Mouse (Mus musculus) v-Abl transformed pro-B cells (cell line): ENCODE measurements around the gene Myb.

Experiments
- in situ Hi-C, 2 experiments: fragments of 400-800 bp; cut with MboI; formaldehyde crosslinking; loops; one replicate each; pipeline ENCODE4 v1.15.1; 2025; ENCODE audit not compliant: unreplicated experiment in 2 of 2

Myb gene

DNA sequence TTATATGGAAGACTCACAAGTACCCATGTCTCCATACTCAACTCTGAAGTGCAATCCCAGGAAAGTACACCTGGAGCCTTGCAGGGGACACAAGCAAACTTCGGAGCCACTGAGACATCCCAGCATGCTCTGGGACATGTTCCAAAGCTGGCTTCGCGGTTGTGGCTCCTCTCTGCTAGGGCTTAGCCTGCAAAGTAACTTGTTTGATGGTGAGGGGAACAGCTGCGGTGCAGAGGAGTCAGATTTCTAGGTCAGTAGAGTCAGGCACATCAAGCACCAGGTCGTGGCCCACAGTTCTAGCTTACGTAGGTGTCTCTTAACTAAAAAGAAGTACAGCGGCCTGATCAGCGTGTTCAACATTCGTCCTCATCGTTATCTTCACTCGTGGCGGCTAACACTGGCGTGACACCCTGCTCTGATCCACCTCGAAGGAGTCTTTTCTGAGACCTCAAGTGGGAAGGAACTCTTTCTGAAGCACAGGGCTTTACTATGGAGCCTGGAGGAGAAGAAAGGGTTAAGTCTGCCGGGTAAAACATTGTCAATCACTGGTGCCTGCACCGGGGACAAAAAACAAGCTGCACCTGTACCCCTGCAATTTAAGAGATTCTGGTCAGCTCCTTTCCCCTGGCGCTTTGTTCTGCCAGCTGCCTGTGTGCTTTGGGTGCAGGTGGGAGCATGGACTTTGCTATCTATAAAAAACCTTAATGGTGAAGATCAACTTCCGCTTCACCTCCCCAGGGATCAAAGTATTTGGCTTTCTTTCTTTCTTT lies 68.1 kb downstream of the Myb start:
- in situ Hi-C loops: loop anchor here in 1 of 2 experiments (5.0 kb wide), 1 partner anchor 140 kb away; no protein-coding TSS in a partner anchor

DNA sequence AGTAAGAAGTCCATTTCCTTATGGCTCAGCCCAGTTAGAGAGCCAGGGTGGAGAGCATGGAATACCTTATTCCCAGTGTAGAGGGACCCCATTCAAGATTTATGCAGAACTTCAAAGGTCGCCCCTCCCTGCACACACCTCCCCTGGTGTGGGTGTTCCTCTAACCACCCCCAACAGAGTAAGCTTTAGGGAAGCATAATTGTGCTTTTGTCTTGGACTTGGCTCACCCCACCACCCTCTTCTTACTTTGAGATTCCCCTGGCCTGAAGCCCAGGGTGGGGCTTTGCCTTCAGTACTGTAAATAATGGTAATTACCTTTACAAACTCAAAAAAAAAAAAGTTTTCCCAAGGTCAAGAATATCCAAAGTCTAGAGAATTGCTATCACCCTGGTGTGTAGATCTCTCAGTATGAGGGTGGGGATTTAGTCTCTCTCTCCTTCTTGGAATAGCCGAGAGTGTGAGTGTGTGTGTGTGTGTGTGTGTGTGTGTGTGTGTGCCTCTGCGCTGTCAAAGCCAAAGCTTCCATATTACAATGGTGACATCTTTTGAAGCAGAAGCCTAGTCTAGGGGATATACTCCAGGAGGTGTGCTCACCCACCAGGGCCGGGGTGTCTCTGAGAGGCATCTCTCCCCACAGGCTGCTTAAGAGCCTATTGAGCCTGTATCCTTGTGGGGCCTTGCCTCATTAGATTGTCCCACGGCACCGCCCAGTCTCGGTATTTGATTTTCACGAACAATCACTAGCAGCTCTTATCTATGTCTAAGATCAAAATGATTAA lies 69.7 kb downstream of the Myb start:
- in situ Hi-C loops: loop anchor here in 1 of 2 experiments (5.0 kb wide), 1 partner anchor 141 kb away; no protein-coding TSS in a partner anchor

GRCm38 (mm10) chr10:21089541-21089940 lies 71.2 kb downstream of the Myb start:
- in situ Hi-C loops: no loop called here

- in situ Hi-C loops: no loop called here
These were observed 73.1 kb downstream of the Myb start for GRCm38 (mm10) chr10:21087614-21088232.

GRCm38 (mm10) chr10:21085044-21085443 lies 75.7 kb downstream of the Myb start:
- in situ Hi-C loops: no loop called here

GRCm38 (mm10) chr10:21083391-21083918 lies 77.3 kb downstream of the Myb start:
- in situ Hi-C loops: loop anchor here in 1 of 2 experiments (5.0 kb wide), 1 partner anchor 59 kb away; no protein-coding TSS in a partner anchor

DNA sequence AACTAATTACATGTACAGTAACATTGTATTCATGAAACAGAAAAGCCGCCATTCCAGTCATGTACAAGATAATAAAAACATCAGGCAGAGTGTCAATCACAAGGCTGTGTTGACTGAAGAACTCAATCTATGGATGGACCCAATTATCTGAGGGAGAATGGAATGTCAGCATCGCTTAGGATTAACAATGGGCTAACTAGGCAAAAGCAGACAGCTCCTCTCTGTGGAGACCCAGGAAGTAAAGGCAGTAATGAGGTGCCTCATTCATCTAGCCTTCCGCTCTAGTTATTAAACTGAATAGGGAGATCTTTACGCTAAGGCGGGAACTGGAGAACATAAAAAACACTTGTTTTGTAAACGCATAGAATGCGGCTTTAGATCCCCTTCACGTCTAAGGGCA lies 78.3 kb downstream of the Myb start:
- in situ Hi-C loops: loop anchor here in 1 of 2 experiments (5.0 kb wide), 1 partner anchor 60 kb away; no protein-coding TSS in a partner anchor

DNA sequence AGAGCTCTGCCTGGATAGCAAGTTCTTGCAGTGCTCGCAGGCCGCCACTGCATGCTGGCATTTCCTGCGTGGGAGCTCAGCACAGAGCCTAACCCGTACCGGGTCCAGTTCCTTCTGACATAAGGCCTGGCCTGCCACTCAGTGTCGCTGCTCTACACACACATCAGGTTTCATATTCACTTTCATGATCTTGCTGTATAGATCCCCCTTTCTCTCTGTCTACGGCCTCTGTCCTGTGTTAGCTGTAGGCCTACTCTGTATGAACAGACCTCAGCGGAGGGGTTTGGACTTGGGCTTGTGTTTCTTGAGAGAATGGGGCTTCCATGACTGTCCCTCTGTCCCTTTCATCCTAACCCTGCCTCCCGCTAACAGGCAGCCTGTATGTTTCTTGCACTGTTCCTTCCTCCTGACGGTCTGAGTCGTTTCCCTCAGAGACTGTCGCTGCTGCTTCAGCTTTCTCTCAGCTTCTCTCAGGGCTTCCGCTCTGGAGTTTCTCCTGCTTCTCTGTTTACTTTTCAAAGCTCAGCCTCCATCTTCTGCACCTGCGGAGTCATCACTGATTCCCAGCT lies 83.5 kb downstream of the Myb start:
- in situ Hi-C loops: loop anchor here in 1 of 2 experiments (5.0 kb wide), 1 partner anchor 45 kb away; no protein-coding TSS in a partner anchor

DNA sequence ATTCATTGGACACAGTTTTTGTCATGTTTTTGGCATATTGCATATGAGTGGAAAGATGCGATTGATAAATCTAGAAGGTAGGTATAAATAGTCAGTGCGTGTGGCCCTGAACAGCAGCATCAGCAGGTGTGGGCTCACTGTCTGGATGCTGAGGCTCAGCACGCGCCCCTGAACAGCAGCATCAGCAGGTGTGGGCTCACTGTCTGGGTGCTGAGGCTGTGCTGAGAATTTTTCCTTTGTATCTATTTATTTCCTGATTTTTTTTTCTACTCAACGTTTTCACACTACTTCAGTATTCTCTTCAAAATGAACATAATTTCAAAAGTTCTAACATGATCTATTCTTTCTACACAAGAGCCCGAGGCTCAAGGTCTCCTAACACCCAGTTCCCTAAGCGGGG lies 84.1 kb downstream of the Myb start:
- in situ Hi-C loops: loop anchor here in 1 of 2 experiments (5.0 kb wide), 1 partner anchor 46 kb away; no protein-coding TSS in a partner anchor

- in situ Hi-C loops: loop anchor here in 1 of 2 experiments (5.0 kb wide), 1 partner anchor 46 kb away; no protein-coding TSS in a partner anchor
These were observed 84.6 kb downstream of the Myb start for GRCm38 (mm10) chr10:21076137-21076536.
